Mouse (Mus musculus) hindbrain, embryonic 12.5 days (tissue): ENCODE measurements at regions not wholly inside any gene's neighbourhood (a gene's known extent, or its start where the extent isn't known, plus 50 kb on each side); places are given as distances from the start of the nearest gene placed in this dataset.

Source experiments
- ATAC-seq: fragments of 200-750 bp; cut with Nextera tagmentation; 2 replicates; pipeline ENCODE4 v1.8.0; 2017; ENCODE audit warnings: moderate TSS enrichment; ENCODE audit not compliant: low FRiP score
- H3K27ac ChIP-seq: fragments of 300-500 bp; sonication (generic); 2 replicates; pipeline ENCODE4 v1.5.1; 2016; ENCODE audit warnings: mild to moderate bottlenecking
- H3K27me3 ChIP-seq: fragments of 300-500 bp; sonication (generic); 2 replicates; pipeline ENCODE4 v1.6.1; 2016; ENCODE audit warnings: mild to moderate bottlenecking
- H3K36me3 ChIP-seq: fragments of 300-500 bp; sonication (generic); 2 replicates; pipeline ENCODE4 v1.6.1; 2016; ENCODE audit warnings: mild to moderate bottlenecking
- H3K4me1 ChIP-seq: fragments of 300-500 bp; sonication (generic); 2 replicates; pipeline ENCODE4 v1.6.1; 2016
- H3K4me2 ChIP-seq: fragments of 300-500 bp; sonication (generic); replicated peaks from 2 replicates; pipeline ENCODE4 v1.6.1; 2016; ENCODE audit warnings: mild to moderate bottlenecking
- H3K4me3 ChIP-seq: fragments of 300-500 bp; sonication (generic); 2 replicates; pipeline ENCODE4 v1.5.1; 2016; ENCODE audit warnings: mild to moderate bottlenecking
- H3K9ac ChIP-seq: fragments of 300-500 bp; sonication (generic); 2 replicates; pipeline ENCODE4 v1.6.1; 2016; ENCODE audit warnings: mild to moderate bottlenecking, moderate library complexity
- H3K9me3 ChIP-seq: fragments of 300-500 bp; sonication (generic); replicated peaks from 2 replicates; pipeline ENCODE4 v1.6.1; 2016; ENCODE audit warnings: mild to moderate bottlenecking
- WGBS: fragments of 180-500 bp; shearing (Covaris S2); methylation state at CpG from one replicate; pipeline ENCODE4 v1.1.7; 2016; 5-methylcytosine and 5-hydroxymethylcytosine counted together

GRCm38 (mm10) chr9:30520853-30521439 lies 94.0 kb downstream of the Snx19 start:
- Histone ChIP-seq H3K4me1 (peaks cover 12% of the 10 kb centered on the region), H3K27ac (no peak overlapping the region), H3K9me3 (no peaks in the 10 kb centered on the region), H3K27me3 (no peaks in the 10 kb centered on the region), H3K4me2 (0 out of 2 replicates have a peak overlapping the region, but pooled peaks have one; percentile 8), H3K9ac (no peak overlapping the region), H3K4me3 (no peak overlapping the region), H3K36me3 (no peaks in the 10 kb centered on the region)
- 0 out of 2 replicates have a peak, but pooled peaks have one; percentile 35 for ATAC-seq
- 30% methylated on average over 9 of the region's 9 CpGs for WGBS

- H3K4me2 ChIP-seq: no peak overlapping the region
- WGBS: 26% methylated on average over 1 of the region's 1 CpGs
- H3K9me3 ChIP-seq: no peaks in the 10 kb centered on the region
- H3K4me3 ChIP-seq: no peak overlapping the region
- H3K27me3 ChIP-seq: no peaks in the 10 kb centered on the region
- no peak for ATAC-seq
- H3K4me1 ChIP-seq: peaks cover 12% of the 10 kb centered on the region
- no peak overlapping the region for H3K9ac ChIP-seq
- no peaks in the 10 kb centered on the region for H3K36me3 ChIP-seq
- H3K27ac ChIP-seq: no peak overlapping the region
Observed at GRCm38 (mm10) chr9:30520116-30520515, 93.2 kb downstream of the Snx19 start.

DNA sequence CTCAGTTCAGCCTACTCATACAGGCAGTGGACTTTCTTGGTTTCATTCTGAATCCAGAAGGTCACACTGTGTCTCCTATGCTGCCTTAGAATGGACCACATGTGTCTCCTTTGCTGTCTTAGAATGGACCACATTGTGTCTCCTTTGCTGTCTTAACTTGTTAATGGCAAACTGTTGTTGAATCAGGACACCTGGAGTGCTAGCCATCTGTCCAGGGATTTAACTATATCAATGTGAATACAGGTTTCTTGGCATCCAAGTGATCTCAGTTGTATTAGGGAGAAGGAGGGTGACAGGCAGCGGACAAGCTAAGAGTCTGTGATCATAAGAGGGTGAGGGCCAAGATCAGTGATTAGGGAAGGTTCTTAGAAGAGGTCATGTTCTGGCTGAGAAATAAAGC lies 92.3 kb downstream of the Snx19 start:
- H3K27ac ChIP-seq: no peak overlapping the region
- WGBS: 78% methylated on average over 1 of the region's 1 CpGs
- no peak for ATAC-seq

More for the DNA sequence above, 92.3 kb downstream of the Snx19 start:
- no peak overlapping the region for H3K9ac ChIP-seq
- H3K36me3 ChIP-seq: no peaks in the 10 kb centered on the region
- no peak overlapping the region for H3K4me3 ChIP-seq
- H3K9me3 ChIP-seq: no peaks in the 10 kb centered on the region
- peaks cover 12% of the 10 kb centered on the region for H3K4me1 ChIP-seq
- no peaks in the 10 kb centered on the region for H3K27me3 ChIP-seq
- H3K4me2 ChIP-seq: no peak overlapping the region
